Mouse (Mus musculus) ES-E14 (cell line): Measurements from ENCODE around the gene Acss2. TPM values are rescaled to one million over a fixed set of nuclear protein-coding genes. Genes with fewer than 3 reads are reported as not detected.
"Not testable (repeated sequence)": the region's sequence is repeated elsewhere in the genome, so short reads cannot be mapped to it uniquely, and the experiment has no call there.

ENCODE experiments used
- DNase-seq: peaks from one replicate; pipeline ENCODE4 v3.0.0-alpha.2; 2013; ENCODE audit warnings: low read depth, low spot score
- H3K27ac ChIP-seq: 2 replicates; pipeline ENCODE4 v1.5.1; 2012; ENCODE audit warnings: low read depth, mild to moderate bottlenecking, low read length, moderate library complexity, mixed read lengths; ENCODE audit not compliant: poor library complexity, insufficient read depth, severe bottlenecking
- H3K36me3 ChIP-seq: 2 replicates; pipeline ENCODE4 v1.6.1; 2012; ENCODE audit warnings: mild to moderate bottlenecking, low read length, moderate library complexity, mixed read lengths; ENCODE audit not compliant: control insufficient read depth, poor library complexity, insufficient read depth, severe bottlenecking
- H3K4me1 ChIP-seq, 2 experiments: fragments of 150-350 bp in 1 of 2; sonication (generic) in 1 of 2; 2 replicates each; pipeline ENCODE4 v1.6.1; 2012; ENCODE audit warnings: low read length in 2 of 2, mild to moderate bottlenecking in 1 of 2, mixed read lengths in 1 of 2; ENCODE audit not compliant: control insufficient read depth in 2 of 2, insufficient read depth in 2 of 2, poor library complexity in 1 of 2
- H3K4me3 ChIP-seq, 2 experiments: fragments of 150-350 bp in 1 of 2; sonication (generic) in 1 of 2; 2 replicates each; pipeline ENCODE4 v1.5.1; 2012; ENCODE audit warnings: low read length in 2 of 2, low read depth in 1 of 2, mild to moderate bottlenecking in 1 of 2, mixed read lengths in 1 of 2; ENCODE audit not compliant: insufficient read depth in 1 of 2, poor library complexity in 1 of 2, severe bottlenecking in 1 of 2
- H3K9ac ChIP-seq: 2 replicates; pipeline ENCODE4 v1.6.1; 2012; ENCODE audit warnings: low read depth, mild to moderate bottlenecking, low read length, mixed read lengths; ENCODE audit not compliant: poor library complexity, insufficient read depth, severe bottlenecking
- H3K9me3 ChIP-seq: fragments of 150-350 bp; sonication (generic); 2 replicates; pipeline ENCODE4 v1.6.1; 2012; ENCODE audit warnings: low read depth, mild to moderate bottlenecking, low read length; ENCODE audit not compliant: control insufficient read depth, insufficient read depth
- CHD2 ChIP-seq: IDR thresholded peaks from 2 replicates; pipeline ENCODE4 v1.6.1; 2014; ENCODE audit warnings: mild to moderate bottlenecking, low read depth, low read length, inconsistent platforms
- HCFC1 ChIP-seq: IDR thresholded peaks from 2 replicates; pipeline ENCODE4 v1.6.1; 2012; ENCODE audit warnings: low read length, inconsistent platforms, borderline replicate concordance; ENCODE audit not compliant: insufficient read depth
- MAFK ChIP-seq: IDR thresholded peaks from 2 replicates; pipeline ENCODE4 v1.6.1; 2014; ENCODE audit warnings: mild to moderate bottlenecking, low read depth, low read length, inconsistent platforms; ENCODE audit not compliant: insufficient read depth
- ZC3H11A ChIP-seq: IDR thresholded peaks from 2 replicates; pipeline ENCODE4 v1.6.1; 2012; ENCODE audit warnings: low read depth, mild to moderate bottlenecking, inconsistent platforms, low read length, borderline replicate concordance
- ZNF384 ChIP-seq: IDR thresholded peaks from 2 replicates; pipeline ENCODE4 v1.6.1; 2012; ENCODE audit warnings: low read depth, low read length, inconsistent platforms
- in situ Hi-C, 2 experiments: fragments of 600-800 bp; cut with MboI; formaldehyde crosslinking; loops; one replicate each; pipeline ENCODE4 v1.15.1; 2025; ENCODE audit warnings: low sequenced_read_pairs in 2 of 2, inconsistent platforms in 1 of 2; ENCODE audit not compliant: unreplicated experiment in 2 of 2
- total RNA-seq: library from RNA; depleted of rRNA; stranded (reverse); fragments of 300-350 nt; gene quantifications from 2 replicates; pipeline ENCODE4 v1.2.3, GENCODE M21; 2012

The Acss2 gene
- total RNA-seq, 1 experiment = 5.3 TPM

DNA sequence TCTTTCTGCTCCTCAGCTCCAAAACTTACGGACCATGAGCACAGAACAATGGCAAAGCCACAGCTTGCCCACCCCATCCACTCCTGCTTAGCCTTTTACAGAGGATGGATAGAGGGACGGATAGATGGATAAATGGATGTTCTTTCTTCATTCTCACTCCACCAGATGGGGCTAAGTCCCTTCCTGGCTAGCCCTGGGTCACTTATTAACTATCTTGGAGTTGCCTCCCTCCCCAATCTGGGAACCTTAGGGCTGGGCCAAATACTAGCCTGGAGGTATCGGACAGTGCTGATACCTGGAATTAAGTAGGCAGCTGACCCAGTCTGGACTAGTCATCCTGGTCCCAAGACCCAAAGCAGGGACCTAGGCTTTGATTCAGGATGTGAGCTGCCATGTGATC, 86.0 kb downstream of the Acss2 start:
- H3K9ac ChIP-seq = no peak overlapping the region
- no peak overlapping the region for H3K27ac ChIP-seq
- H3K4me3 ChIP-seq = no peak overlapping the region
- H3K4me1 ChIP-seq = no peaks in the 10 kb centered on the region; a peak in 1 of 4 replicates
- H3K36me3 ChIP-seq = no peaks in the 10 kb centered on the region
- H3K9me3 ChIP-seq = no peaks in the 10 kb centered on the region
- in situ Hi-C loops = no loop called here
- DNase-seq = no peak
- TF ChIP-seq CHD2 (no peak), MAFK (no peak), ZNF384 (no peak), HCFC1 (no peak), ZC3H11A (no peak)

DNA sequence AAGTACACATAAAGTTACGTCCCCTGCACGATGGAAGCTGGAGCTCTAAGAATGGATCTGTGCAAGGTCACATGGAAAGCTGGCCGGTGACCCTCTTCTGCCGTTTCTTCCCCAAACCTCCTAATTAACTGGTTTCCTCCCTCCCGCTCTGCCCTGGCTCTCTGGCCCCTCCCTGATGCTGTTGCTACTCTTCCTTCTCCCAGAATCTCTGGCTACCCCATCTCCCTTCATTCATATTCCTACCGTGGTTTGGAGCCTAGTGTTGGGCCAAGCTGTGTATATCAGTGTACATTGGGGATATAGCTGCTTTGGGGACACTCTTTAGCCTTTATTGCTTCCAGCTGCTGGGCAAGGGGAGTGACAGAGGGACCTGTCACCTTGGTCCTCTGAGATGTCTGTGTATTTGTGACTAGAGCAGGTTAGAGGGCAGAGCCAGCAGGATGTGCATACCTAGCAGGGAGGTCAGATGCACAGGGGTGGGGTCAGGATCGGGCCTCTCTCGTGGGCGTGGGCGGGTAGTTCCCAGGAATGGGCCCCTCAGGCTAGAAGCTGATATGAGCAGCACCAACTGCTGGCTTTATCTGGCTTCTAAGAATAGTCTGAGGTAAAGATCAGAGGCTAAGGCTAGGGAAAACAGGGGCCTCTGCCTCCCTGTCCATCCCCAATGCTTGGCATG, 87.0 kb downstream of the Acss2 start:
- no peak overlapping the region for H3K27ac ChIP-seq
- H3K9me3 ChIP-seq = no peaks in the 10 kb centered on the region
- DNase-seq = no peak
- H3K9ac ChIP-seq = no peak overlapping the region
- in situ Hi-C loops = no loop called here
- no peaks in the 10 kb centered on the region for H3K36me3 ChIP-seq
- TF ChIP-seq ZNF384 (no peak), CHD2 (no peak), HCFC1 (no peak), ZC3H11A (no peak), MAFK (no peak)
- no peak overlapping the region for H3K4me3 ChIP-seq
- no peaks in the 10 kb centered on the region; a peak in 1 of 4 replicates for H3K4me1 ChIP-seq

DNA sequence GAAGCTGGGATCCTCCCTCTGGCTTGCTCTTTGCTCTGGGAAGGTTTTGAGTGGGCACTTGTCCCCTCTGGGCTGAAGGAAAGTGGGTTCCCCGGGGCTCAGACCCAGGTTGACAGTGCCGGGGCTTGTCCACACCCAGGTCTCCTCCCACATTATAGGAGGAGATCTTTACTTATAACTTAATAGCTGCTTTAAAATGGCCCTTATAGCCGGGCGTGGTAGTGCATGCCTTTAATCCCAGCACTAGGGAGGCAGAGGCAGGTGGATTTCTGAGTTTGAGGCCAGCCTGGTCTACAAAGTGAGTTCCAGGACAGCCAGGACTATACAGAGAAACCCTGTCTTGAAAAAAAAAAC, 87.5 kb downstream of the Acss2 start:
- H3K4me3 ChIP-seq, DNase-seq, H3K27ac ChIP-seq, H3K9me3 ChIP-seq, H3K4me1 ChIP-seq, H3K9ac ChIP-seq, H3K36me3 ChIP-seq, in situ Hi-C loops: not testable (repeated sequence)

DNA sequence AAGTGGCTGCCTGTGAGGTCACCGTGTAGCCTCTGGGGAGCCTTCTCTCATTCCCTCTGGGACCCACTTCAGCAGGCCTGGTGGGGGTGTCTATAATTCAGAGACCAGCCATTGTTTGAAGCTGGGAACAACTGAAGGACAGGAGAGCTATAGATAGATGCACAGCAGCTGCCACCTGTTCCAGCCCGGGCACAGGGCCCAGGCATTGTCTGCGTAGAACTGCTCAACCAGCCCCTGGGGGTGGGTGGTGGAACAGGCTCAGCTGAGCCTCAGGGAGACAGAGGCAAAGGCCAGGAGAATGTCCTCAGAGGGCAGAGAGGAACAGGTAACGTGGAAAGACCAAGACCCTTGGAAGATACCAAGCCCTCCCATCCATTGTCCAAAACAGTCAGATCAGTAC, 88.6 kb downstream of the Acss2 start:
- no peak overlapping the region for H3K4me3 ChIP-seq
- H3K9ac ChIP-seq = no peak overlapping the region
- no peaks in the 10 kb centered on the region for H3K9me3 ChIP-seq
- H3K4me1 ChIP-seq = peaks cover 0 to 8% of the 10 kb centered on the region in 2 experiments; a peak in 2 of 4 replicates
- in situ Hi-C loops = no loop called here
- no peak for DNase-seq
- no peak overlapping the region for H3K27ac ChIP-seq
- TF ChIP-seq CHD2 (no peak), HCFC1 (no peak), MAFK (no peak), ZC3H11A (no peak), ZNF384 (no peak)
- H3K36me3 ChIP-seq = no peaks in the 10 kb centered on the region

DNA sequence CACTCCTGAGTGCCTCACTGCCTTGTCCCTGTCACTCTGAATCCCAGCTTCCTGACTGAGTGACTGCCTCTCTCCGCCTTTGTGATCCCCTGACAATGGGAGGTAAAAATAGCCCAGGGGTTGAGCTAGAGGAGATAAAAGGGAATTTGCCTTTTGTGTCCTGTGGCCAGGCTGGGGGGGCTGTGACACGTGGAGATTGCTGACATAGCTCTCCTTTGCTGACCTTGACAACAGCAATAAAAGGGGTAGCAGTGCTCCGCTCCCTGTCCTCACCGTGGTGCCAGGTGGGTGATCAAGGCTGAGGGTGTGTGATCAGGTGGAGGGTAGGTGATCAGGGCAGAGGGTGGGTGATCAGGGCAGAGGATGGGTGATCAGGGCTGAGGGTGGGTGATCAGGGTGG, 93.2 kb downstream of the Acss2 start, which contains the start of gene Myh7b:
Gene Myh7b (plus strand): TSS at position 235 of the 400 bp plus-strand sequence.
- Histone ChIP-seq H3K27ac (no peak within 1 kb of the TSS), H3K4me1 (peaks cover 0 to 32% of the 10 kb centered on the region in 2 experiments; a peak in 3 of 4 replicates), H3K4me3 (no peak within 1 kb of the TSS), H3K36me3 (no peaks in the 10 kb centered on the region), H3K9ac (no peak within 1 kb of the TSS), H3K9me3 (no peaks in the 10 kb centered on the region)
- in situ Hi-C loops = loop anchor here in 1 of 2 experiments (10.0 kb wide), 1 partner anchor 96 kb away; the partner anchor contains the start of genes Acss2 and Ggt7
- no peak for DNase-seq
- TF ChIP-seq CHD2 = no peak
- TF ChIP-seq ZC3H11A = no peak
- no peak for TF ChIP-seq MAFK
- no peak for TF ChIP-seq HCFC1
- no peak for TF ChIP-seq ZNF384
